Mouse (Mus musculus) liver, adult 2 months (tissue): ENCODE results near the gene Pcgf6. TPM values are rescaled to one million over a fixed set of nuclear protein-coding genes. Genes with fewer than 3 reads are reported as not detected.

Source experiments
- DNase-seq: peaks from one replicate; pipeline ENCODE4 v3.0.0-alpha.2; 2011; ENCODE audit warnings: low read depth, low spot score; ENCODE audit errors: extremely low read depth
- H3K27ac ChIP-seq: fragments of 200-500 bp; replicated peaks from 2 replicates; pipeline ENCODE4 v1.5.1; 2012; ENCODE audit warnings: low read depth, mild to moderate bottlenecking, control low read depth, inconsistent platforms, low read length; ENCODE audit not compliant: insufficient read depth
- H3K27me3 ChIP-seq: fragments of 200-500 bp; 2 replicates; pipeline ENCODE4 v1.6.1; 2012; ENCODE audit warnings: mild to moderate bottlenecking, moderate library complexity, low read length, inconsistent platforms; ENCODE audit not compliant: control insufficient read depth, insufficient read depth
- H3K36me3 ChIP-seq: fragments of 200-500 bp; 2 replicates; pipeline ENCODE4 v1.6.1; 2012; ENCODE audit warnings: low read length, inconsistent platforms; ENCODE audit not compliant: control insufficient read depth, insufficient read depth
- H3K4me1 ChIP-seq: fragments of 200-500 bp; 2 replicates; pipeline ENCODE4 v1.6.1; 2011; ENCODE audit warnings: low read length; ENCODE audit not compliant: control insufficient read depth, insufficient read depth
- H3K4me3 ChIP-seq: fragments of 200-500 bp; 2 replicates; pipeline ENCODE4 v1.5.1; 2011; ENCODE audit warnings: low read depth, mild to moderate bottlenecking, control low read depth, low read length, moderate library complexity; ENCODE audit not compliant: insufficient read depth
- H3K79me2 ChIP-seq: fragments of 200-500 bp; 2 replicates; pipeline ENCODE4 v1.6.1; 2012; ENCODE audit warnings: inconsistent platforms, mild to moderate bottlenecking, low read length, moderate library complexity; ENCODE audit not compliant: control insufficient read depth, insufficient read depth
- H3K9ac ChIP-seq: fragments of 200-500 bp; 2 replicates; pipeline ENCODE4 v1.6.1; 2012; ENCODE audit warnings: low read depth, mild to moderate bottlenecking, control low read depth, inconsistent platforms, low read length
- CTCF ChIP-seq: fragments of 200-500 bp; IDR thresholded peaks from 2 replicates; pipeline ENCODE4 v1.5.1; 2011; ENCODE audit warnings: low read depth, low read length, control low read depth
- POLR2A ChIP-seq: fragments of 200-500 bp; IDR thresholded peaks from 2 replicates; pipeline ENCODE4 v1.6.1; 2011; ENCODE audit warnings: low read length, control low read depth; ENCODE audit not compliant: insufficient read depth; ENCODE audit errors: extremely low read depth
- WGBS: fragments of 180-500 bp; shearing (Covaris S2); methylation state at CpG from one replicate; pipeline ENCODE4 v1.1.7; 2018; 5-methylcytosine and 5-hydroxymethylcytosine counted together
- polyA plus RNA-seq: library from polyadenylated mRNA; depleted of rRNA; stranded (reverse); fragments of >200 nt; gene quantifications from 2 replicates; pipeline ENCODE4 v1.2.3, GENCODE M21; 2012
- total RNA-seq: library from RNA; depleted of rRNA; stranded (reverse); fragments of >200 nt; gene quantifications from 2 replicates; pipeline ENCODE4 v1.2.3, GENCODE M21; 2014

The Pcgf6 gene
- total and polyA plus RNA-seq, 2 experiments, result 3.6 to 5.0 TPM

DNA sequence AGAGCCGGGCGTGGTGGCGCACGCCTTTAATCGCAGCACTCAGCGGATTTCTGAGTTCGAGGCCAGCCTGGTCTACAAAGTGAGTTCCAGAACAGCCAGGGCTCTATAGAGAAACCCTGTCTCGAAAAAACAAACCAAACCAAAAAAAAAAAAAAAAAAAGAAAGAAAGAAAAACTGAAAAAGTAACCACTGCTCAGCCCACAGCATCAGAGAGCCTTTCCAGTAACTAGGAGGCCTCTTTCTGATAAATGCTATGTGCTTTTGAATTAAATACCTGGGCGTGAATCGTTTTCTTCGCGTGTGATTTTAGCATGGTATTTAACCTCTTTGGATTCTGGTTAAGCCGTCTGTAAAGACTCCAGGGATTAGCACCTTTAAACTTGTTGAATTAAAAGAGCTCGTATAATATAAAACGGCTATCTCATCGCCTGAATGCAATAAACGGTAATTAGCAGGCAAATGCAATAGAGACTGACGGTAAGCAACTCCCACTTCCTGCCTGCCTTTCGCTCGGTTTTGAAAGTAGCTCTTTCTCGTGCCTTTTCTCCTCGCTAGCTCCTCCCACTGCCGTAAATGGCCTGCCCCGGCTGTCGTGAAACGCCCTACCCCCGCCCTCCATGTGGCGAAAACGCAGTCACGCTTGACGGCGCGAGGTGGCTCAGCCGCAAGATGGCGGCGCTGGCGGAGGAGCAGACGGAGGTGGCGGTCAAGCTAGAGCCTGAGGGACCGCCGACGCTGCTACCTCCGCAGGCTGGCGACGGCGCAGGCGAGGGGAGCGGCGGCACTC, 16.6 kb upstream of the Pcgf6 start, which contains the start of gene Taf5:
TSS of gene Taf5 (plus strand) at position 651 of the 787 bp plus-strand sequence.
- H3K27me3 ChIP-seq, result no peaks in the 10 kb centered on the region
- WGBS, result 8% methylated on average over 49 of the region's 49 CpGs
- H3K79me2 ChIP-seq, result no peaks in the 10 kb centered on the region
- peaks cover 8% of the 10 kb centered on the region for H3K36me3 ChIP-seq
- TF ChIP-seq POLR2A (peak; percentile 87), CTCF (no peak)
- DNase-seq, result peak; percentile 91
- peak within 1 kb of the TSS; percentile 68 for H3K4me3 ChIP-seq
- H3K9ac ChIP-seq, result peak within 1 kb of the TSS; percentile 98
- peak within 1 kb of the TSS; percentile 36 for H3K27ac ChIP-seq
- no peaks in the 10 kb centered on the region for H3K4me1 ChIP-seq

GRCm38 (mm10) chr19:47065860-47066259, 15.2 kb upstream of the Pcgf6 start:
- no peak for DNase-seq
- no peak overlapping the region for H3K27ac ChIP-seq
- TF ChIP-seq CTCF, result peak; percentile 19; the same call in 1 of the 2 replicates
- no peak for TF ChIP-seq POLR2A
- no peaks in the 10 kb centered on the region for H3K27me3 ChIP-seq
- H3K4me3 ChIP-seq, result no peak overlapping the region
- no peak overlapping the region for H3K9ac ChIP-seq
- peaks cover 1% of the 10 kb centered on the region; the same call in 1 of the 2 replicates for H3K36me3 ChIP-seq
- no peaks in the 10 kb centered on the region for H3K79me2 ChIP-seq
- WGBS, result 85% methylated on average over 3 of the region's 3 CpGs
- H3K4me1 ChIP-seq, result no peaks in the 10 kb centered on the region

DNA sequence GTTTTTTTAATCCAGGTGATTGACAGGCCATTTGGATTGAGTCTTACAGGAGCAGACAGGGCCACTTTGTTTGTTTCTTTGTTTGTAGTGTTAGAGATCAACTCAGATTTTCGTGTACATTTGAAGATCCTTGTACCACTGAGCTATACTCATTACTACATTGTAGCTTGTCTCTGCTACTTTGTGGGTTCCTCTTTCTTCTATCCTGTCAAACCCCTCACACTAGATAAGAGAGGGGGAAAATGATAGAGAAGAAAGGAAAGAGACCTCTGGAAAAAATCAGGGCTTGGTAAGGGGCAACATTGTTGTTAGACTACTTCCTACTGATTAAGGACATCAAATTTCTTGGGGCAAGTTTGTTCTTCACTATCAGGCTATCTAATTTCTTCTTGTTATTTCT, 7.0 kb upstream of the Pcgf6 start:
- no peak for TF ChIP-seq CTCF
- no peak for TF ChIP-seq POLR2A
- Histone ChIP-seq H3K27me3 (no peaks in the 10 kb centered on the region), H3K4me1 (peaks cover 6% of the 10 kb centered on the region; the same call in 1 of the 2 replicates), H3K4me3 (no peak overlapping the region), H3K27ac (no peak overlapping the region), H3K36me3 (no peaks in the 10 kb centered on the region), H3K79me2 (no peaks in the 10 kb centered on the region), H3K9ac (no peak overlapping the region)
- 78% methylated on average over 1 of the region's 1 CpGs for WGBS
- no peak for DNase-seq

DNA sequence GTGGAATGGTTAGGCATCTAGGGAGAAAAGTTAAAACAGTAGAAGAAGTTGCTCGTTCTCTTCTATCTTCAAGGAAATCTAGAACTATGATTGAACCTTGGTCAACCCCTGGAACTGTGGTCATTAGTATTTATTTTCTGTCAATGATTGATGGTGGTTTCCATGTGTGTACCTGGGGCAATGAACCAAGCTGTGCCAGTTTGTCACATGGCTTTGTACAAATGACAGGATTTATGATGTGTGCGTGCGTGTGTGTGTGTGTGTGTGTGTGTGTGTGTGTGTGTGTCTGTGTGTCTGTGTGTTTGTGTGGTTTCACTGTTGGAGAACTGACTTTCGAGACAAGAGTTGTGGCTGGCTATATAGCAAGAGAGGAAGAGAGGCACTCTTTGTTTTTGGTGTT, 2.8 kb upstream of the Pcgf6 start:
- Histone ChIP-seq H3K9ac (no peak overlapping the region), H3K27me3 (no peaks in the 10 kb centered on the region), H3K4me1 (peaks cover 11% of the 10 kb centered on the region), H3K4me3 (no peak overlapping the region), H3K36me3 (no peaks in the 10 kb centered on the region; the same call in 1 of the 2 replicates), H3K27ac (peak overlapping the region; percentile 61), H3K79me2 (peaks cover 4% of the 10 kb centered on the region; the same call in 1 of the 2 replicates)
- no peak for TF ChIP-seq CTCF
- no peak for TF ChIP-seq POLR2A
- WGBS, result 25% methylated on average over 4 of the region's 4 CpGs
- peak; percentile 98 for DNase-seq

DNA sequence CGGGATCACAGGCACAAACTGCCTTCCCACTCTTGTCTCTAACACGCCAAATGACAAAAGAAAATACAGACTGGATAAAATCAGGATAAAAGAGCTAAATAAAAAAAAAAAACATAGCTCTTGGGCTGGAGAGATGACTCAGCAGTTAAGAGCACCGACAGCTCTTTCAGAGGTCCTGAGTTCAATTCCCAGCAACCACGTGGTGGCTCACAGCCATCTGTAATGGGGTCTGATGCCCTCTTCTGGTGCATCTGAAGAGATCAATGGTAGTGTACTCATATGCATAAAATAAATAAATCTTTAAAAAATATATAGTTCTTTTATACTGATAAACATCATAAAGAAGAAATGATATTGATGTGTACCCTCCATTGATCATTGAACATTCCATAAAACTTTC, 2.2 kb upstream of the Pcgf6 start:
- Histone ChIP-seq H3K36me3 (no peaks in the 10 kb centered on the region; the same call in 1 of the 2 replicates), H3K27ac (peak overlapping the region; percentile 77), H3K79me2 (peaks cover 4% of the 10 kb centered on the region; the same call in 1 of the 2 replicates), H3K4me1 (peaks cover 11% of the 10 kb centered on the region), H3K9ac (no peak overlapping the region), H3K27me3 (no peaks in the 10 kb centered on the region), H3K4me3 (no peak overlapping the region)
- WGBS, result 48% methylated on average over 4 of the region's 4 CpGs
- no peak for DNase-seq
- no peak for TF ChIP-seq POLR2A
- no peak for TF ChIP-seq CTCF

DNA sequence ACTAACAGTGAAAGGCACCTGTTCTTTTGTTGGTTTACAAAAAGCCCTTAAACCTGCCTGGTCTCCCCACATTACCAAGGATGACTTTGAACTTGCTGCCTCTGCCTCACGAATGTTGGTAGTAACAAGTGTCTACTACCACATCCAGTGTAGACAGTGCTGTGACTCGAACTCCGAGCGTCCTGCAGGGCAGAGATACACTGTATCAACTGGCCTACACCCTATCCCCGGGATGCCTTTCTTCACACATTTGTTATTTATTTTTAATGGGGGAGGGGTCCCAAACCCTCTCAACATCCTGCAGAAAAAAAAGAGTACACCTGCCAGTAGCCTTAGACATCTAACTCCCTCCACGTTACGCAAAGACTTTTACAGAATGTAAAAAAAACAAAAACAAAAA, 866 bp downstream of the Pcgf6 start:
- peaks cover 11% of the 10 kb centered on the region for H3K4me1 ChIP-seq
- peaks cover 10% of the 10 kb centered on the region; the same call in 1 of the 2 replicates for H3K36me3 ChIP-seq
- no peak overlapping the region for H3K27ac ChIP-seq
- 8% methylated on average over 7 of the region's 7 CpGs for WGBS
- H3K79me2 ChIP-seq, result peaks cover 4% of the 10 kb centered on the region; the same call in 1 of the 2 replicates
- no peak for DNase-seq
- no peaks in the 10 kb centered on the region for H3K27me3 ChIP-seq
- H3K9ac ChIP-seq, result no peak overlapping the region
- no peak overlapping the region; the same call in 1 of the 2 replicates for H3K4me3 ChIP-seq
- TF ChIP-seq CTCF (no peak), POLR2A (no peak)
